Mouse (Mus musculus): ENCODE measurements around the gene Pax2. TPM values are rescaled to one million over a fixed set of nuclear protein-coding genes. Genes with fewer than 3 reads are reported as not detected.

The Pax2 gene
- total RNA-seq, 1 experiment from 2014 or later: not detected

- DNase-seq: no peak
Observed at GRCm38 (mm10) chr19:44749061-44749990, 6.5 kb upstream of the Pax2 start.

GRCm38 (mm10) chr19:44750051-44751041, 5.5 kb upstream of the Pax2 start:
- DNase-seq: no peak

GRCm38 (mm10) chr19:44751042-44751441, 4.8 kb upstream of the Pax2 start:
- DNase-seq: no peak

- no peak for DNase-seq
Observed at GRCm38 (mm10) chr19:44751551-44751950, 4.3 kb upstream of the Pax2 start.

GRCm38 (mm10) chr19:44752056-44752940, 3.5 kb upstream of the Pax2 start:
- DNase-seq: no peak

GRCm38 (mm10) chr19:44753361-44753760, 2.5 kb upstream of the Pax2 start:
- no peak for DNase-seq

GRCm38 (mm10) chr19:44754461-44755377, 1.1 kb upstream of the Pax2 start:
- DNase-seq: peak; percentile 51

GRCm38 (mm10) chr19:44755378-44755692, 510 bp upstream of the Pax2 start:
- DNase-seq: no peak

- DNase-seq: no peak
Observed at GRCm38 (mm10) chr19:44756421-44757230, 781 bp downstream of the Pax2 start.

GRCm38 (mm10) chr19:44757231-44757871, 1.5 kb downstream of the Pax2 start:
- DNase-seq: no peak

- DNase-seq: no peak
Observed at GRCm38 (mm10) chr19:44758846-44759245, 3.0 kb downstream of the Pax2 start.

- DNase-seq: no peak
Observed at GRCm38 (mm10) chr19:44759531-44760118, 3.8 kb downstream of the Pax2 start.

- DNase-seq: no peak
Observed at GRCm38 (mm10) chr19:44760259-44761131, 4.7 kb downstream of the Pax2 start.

- DNase-seq: no peak
Observed at GRCm38 (mm10) chr19:44762121-44762621, 6.3 kb downstream of the Pax2 start.

- no peak for DNase-seq
Observed at GRCm38 (mm10) chr19:44770268-44771050, 14.6 kb downstream of the Pax2 start.

- no peak for DNase-seq
Observed at GRCm38 (mm10) chr19:44771499-44771898, 15.7 kb downstream of the Pax2 start.

- DNase-seq: no peak
Observed at GRCm38 (mm10) chr19:44781987-44782386, 26.1 kb downstream of the Pax2 start.

Measured in adrenal gland, postnatal 25 days (tissue).